Mouse (Mus musculus) hindbrain, embryonic 12.5 days (tissue): ENCODE data around the gene Ado. TPM values are rescaled to one million over a fixed set of nuclear protein-coding genes. Genes with fewer than 3 reads are reported as not detected.

ENCODE experiments used
- ATAC-seq: fragments of 200-750 bp; cut with Nextera tagmentation; 2 replicates; pipeline ENCODE4 v1.8.0; 2017; ENCODE audit warnings: moderate TSS enrichment; ENCODE audit not compliant: low FRiP score
- H3K27ac ChIP-seq: fragments of 300-500 bp; sonication (generic); 2 replicates; pipeline ENCODE4 v1.5.1; 2016; ENCODE audit warnings: mild to moderate bottlenecking
- H3K27me3 ChIP-seq: fragments of 300-500 bp; sonication (generic); 2 replicates; pipeline ENCODE4 v1.6.1; 2016; ENCODE audit warnings: mild to moderate bottlenecking
- H3K36me3 ChIP-seq: fragments of 300-500 bp; sonication (generic); 2 replicates; pipeline ENCODE4 v1.6.1; 2016; ENCODE audit warnings: mild to moderate bottlenecking
- H3K4me1 ChIP-seq: fragments of 300-500 bp; sonication (generic); 2 replicates; pipeline ENCODE4 v1.6.1; 2016
- H3K4me2 ChIP-seq: fragments of 300-500 bp; sonication (generic); replicated peaks from 2 replicates; pipeline ENCODE4 v1.6.1; 2016; ENCODE audit warnings: mild to moderate bottlenecking
- H3K4me3 ChIP-seq: fragments of 300-500 bp; sonication (generic); 2 replicates; pipeline ENCODE4 v1.5.1; 2016; ENCODE audit warnings: mild to moderate bottlenecking
- H3K9ac ChIP-seq: fragments of 300-500 bp; sonication (generic); 2 replicates; pipeline ENCODE4 v1.6.1; 2016; ENCODE audit warnings: mild to moderate bottlenecking, moderate library complexity
- H3K9me3 ChIP-seq: fragments of 300-500 bp; sonication (generic); replicated peaks from 2 replicates; pipeline ENCODE4 v1.6.1; 2016; ENCODE audit warnings: mild to moderate bottlenecking
- WGBS: fragments of 180-500 bp; shearing (Covaris S2); methylation state at CpG from one replicate; pipeline ENCODE4 v1.1.7; 2016; 5-methylcytosine and 5-hydroxymethylcytosine counted together
- polyA plus RNA-seq: library from polyadenylated mRNA; unstranded; fragments of >200 nt; fragmentation: Nextera tagmentation; extraction: Ambion mirVana; gene quantifications from 2 replicates; pipeline ENCODE4 v1.2.1, GENCODE M21; 2016

Gene Ado
- polyA plus RNA-seq = 82.2 and 83.2 TPM in 2 replicates

DNA sequence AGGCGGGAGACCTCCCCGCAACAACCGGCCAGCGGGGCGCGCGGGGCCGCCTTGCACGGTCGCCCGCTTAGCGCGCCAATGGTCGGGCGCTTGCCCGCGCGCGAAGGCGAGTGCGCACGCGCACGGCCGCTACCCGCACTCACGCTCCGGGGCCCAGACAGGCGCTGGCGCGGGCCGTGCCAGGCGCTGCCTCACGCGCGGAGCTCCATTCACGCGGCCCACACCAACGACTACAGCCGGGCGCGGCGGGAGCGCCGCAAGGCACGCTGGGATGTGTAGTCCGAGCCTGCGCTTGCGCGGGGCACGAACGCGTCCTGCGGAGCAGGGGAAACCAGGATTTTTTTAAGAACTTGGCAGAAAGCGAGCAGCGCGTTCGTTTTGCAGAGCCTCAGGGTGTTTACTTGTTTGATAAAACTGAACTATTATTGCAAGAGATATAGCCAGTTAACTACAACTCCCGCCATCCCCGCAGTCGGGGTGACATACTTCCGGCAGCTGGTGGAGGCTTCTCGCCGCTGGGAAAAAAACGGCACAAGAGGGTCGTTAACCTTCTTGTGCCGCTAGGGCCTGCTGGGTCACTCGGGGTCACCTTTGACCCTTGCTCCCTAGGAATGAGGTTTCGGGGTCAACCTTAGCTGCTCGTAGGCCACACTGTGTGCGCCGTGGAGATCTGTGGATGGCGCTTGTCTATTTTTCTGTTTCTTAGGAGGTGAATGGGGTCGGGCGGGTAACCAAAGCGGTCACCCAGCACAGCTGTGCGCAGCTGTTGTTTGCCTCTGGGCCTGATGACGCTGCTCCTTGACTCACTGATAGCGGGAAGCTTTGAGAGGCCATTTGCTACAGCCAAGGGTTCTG, at the start of gene Ado:
TSS of gene Ado (minus strand) at position 79 of the 855 bp plus-strand sequence.
- H3K36me3 ChIP-seq = no peaks in the 10 kb centered on the region
- under 1% methylated on average over 72 of the region's 79 CpGs for WGBS
- H3K27ac ChIP-seq = peak within 1 kb of the TSS; percentile 97
- peak within 1 kb of the TSS; percentile 79 for H3K9ac ChIP-seq
- peaks cover 25% of the 10 kb centered on the region for H3K4me1 ChIP-seq
- ATAC-seq = peak; percentile 97
- peak within 1 kb of the TSS; percentile 66 for H3K4me3 ChIP-seq
- H3K4me2 ChIP-seq = peak within 1 kb of the TSS; percentile 93
- H3K9me3 ChIP-seq = no peaks in the 10 kb centered on the region
- peaks cover 8% of the 10 kb centered on the region; the same call in 1 of the 2 replicates for H3K27me3 ChIP-seq

DNA sequence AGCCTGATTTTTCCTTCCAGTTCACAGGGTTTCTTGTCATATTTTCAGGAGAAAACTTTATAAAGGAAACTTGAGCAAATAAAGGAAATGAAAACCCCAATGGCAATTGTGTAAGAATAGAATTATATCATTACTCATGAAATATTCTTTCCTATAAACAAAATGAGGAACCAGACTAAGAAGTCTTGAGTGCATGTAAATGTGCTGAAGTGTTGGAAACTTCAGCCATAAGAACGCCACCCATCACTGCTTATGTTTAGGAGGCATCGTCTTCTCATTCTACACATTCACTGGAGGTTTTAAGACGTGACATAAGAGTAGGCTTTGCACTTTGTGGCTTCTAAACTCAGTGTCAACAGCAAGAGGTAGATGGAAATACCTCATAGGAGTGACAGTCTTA, 46.5 kb upstream of the Ado start:
- Histone ChIP-seq H3K9me3 (no peaks in the 10 kb centered on the region), H3K4me1 (no peaks in the 10 kb centered on the region), H3K4me3 (no peak overlapping the region), H3K4me2 (no peak overlapping the region), H3K27me3 (no peaks in the 10 kb centered on the region), H3K9ac (no peak overlapping the region), H3K27ac (no peak overlapping the region), H3K36me3 (no peaks in the 10 kb centered on the region)
- no peak for ATAC-seq
- WGBS = 86% methylated on average over 3 of the region's 3 CpGs

DNA sequence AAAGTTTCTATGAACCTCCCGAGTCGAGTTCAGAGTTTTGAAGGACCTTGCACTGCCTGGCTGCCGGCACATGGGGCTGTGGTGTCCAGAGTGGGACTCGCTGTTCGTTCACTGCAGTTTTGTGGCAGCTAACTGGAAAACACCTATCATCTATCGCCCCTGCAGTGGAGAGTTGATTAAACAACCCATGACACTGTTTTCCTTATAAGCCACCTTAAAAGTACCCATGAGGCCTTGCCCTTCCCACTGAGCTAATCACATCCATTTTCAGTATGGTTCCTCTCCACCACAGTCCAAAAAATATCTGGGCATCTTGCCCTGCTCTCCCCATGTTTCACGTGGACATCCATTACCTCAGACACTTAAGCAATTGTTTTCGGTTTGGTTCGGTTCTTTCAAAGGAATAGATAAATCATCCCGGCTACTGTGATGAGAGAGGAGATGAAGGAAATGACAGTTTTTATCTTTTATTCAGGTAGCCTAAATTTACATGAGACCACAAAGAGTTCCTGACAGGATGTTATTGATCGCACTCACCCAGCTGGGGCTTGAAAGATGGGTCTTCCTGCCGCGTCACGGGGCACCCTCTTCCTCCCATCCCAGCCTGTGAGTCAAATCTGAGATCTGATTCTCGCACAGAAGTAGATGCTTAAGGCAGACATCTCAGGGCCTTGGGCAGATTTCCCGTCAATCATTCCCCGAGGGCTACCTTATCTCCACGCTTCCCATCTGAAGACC, 37.3 kb upstream of the Ado start:
- no peak overlapping the region for H3K27ac ChIP-seq
- ATAC-seq = no peak
- WGBS = 81% methylated on average over 18 of the region's 18 CpGs

DNA sequence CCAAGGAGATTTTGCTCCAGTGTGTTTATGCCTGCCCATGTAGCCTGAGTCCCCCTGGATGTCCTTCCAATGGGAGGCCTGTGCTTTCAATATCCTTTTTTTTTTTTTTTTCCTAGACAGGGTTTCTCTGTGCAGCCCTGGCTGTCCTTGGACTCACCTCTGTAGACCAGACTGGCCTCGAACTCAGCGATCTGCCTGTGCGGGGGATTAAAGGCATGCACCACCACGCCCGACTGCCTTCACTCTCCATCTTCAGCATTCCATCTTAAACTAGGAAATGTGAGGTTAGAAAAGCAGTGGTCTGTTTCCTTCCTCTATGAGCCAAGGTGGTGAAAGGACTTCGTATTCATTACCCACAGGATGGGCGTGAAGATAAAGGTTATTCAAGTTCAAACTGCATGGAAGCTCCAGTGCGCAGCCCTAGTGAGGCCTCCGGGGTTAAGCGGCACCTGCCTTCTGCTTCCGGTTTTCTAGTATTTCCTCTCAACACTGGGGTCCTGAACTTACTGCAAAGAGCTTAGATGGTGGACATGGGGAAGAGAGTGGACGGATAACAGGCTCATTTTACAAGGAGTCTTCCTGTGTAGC, 33.0 kb upstream of the Ado start:
- Histone ChIP-seq H3K4me2 (no peak overlapping the region), H3K9ac (no peak overlapping the region), H3K27ac (no peak overlapping the region), H3K9me3 (no peaks in the 10 kb centered on the region), H3K4me3 (no peak overlapping the region), H3K4me1 (0 out of 2 replicates have a peak, but pooled peaks cover 5% of the 10 kb centered on the region), H3K36me3 (no peaks in the 10 kb centered on the region), H3K27me3 (no peaks in the 10 kb centered on the region)
- WGBS = 81% methylated on average over 12 of the region's 12 CpGs
- no peak for ATAC-seq

More for the DNA sequence above, 37.3 kb upstream of the Ado start:
- H3K9me3 ChIP-seq = no peaks in the 10 kb centered on the region
- H3K4me2 ChIP-seq = no peak overlapping the region
- H3K27me3 ChIP-seq = no peaks in the 10 kb centered on the region
- H3K4me3 ChIP-seq = no peak overlapping the region
- no peaks in the 10 kb centered on the region for H3K36me3 ChIP-seq
- H3K9ac ChIP-seq = no peak overlapping the region
- H3K4me1 ChIP-seq = 0 out of 2 replicates have a peak, but pooled peaks cover 5% of the 10 kb centered on the region

GRCm38 (mm10) chr10:67579830-67580229, 31.1 kb upstream of the Ado start:
- Histone ChIP-seq H3K27me3 (no peaks in the 10 kb centered on the region), H3K4me2 (no peak overlapping the region), H3K9me3 (no peaks in the 10 kb centered on the region), H3K4me1 (0 out of 2 replicates have a peak, but pooled peaks cover 2% of the 10 kb centered on the region), H3K9ac (no peak overlapping the region), H3K36me3 (no peaks in the 10 kb centered on the region), H3K27ac (no peak overlapping the region), H3K4me3 (no peak overlapping the region)
- 96% methylated on average over 4 of the region's 4 CpGs for WGBS
- ATAC-seq = no peak

- H3K4me1 ChIP-seq = no peaks in the 10 kb centered on the region
- no peaks in the 10 kb centered on the region for H3K36me3 ChIP-seq
- 56% methylated on average over 8 of the region's 8 CpGs for WGBS
- no peak overlapping the region for H3K27ac ChIP-seq
- no peak overlapping the region for H3K9ac ChIP-seq
- no peaks in the 10 kb centered on the region; the same call in 1 of the 2 replicates for H3K27me3 ChIP-seq
- H3K9me3 ChIP-seq = no peaks in the 10 kb centered on the region
- H3K4me2 ChIP-seq = no peak overlapping the region
- ATAC-seq = no peak
- H3K4me3 ChIP-seq = no peak overlapping the region
These were observed 24.6 kb upstream of the Ado start for GRCm38 (mm10) chr10:67573310-67573709.

- no peaks in the 10 kb centered on the region for H3K36me3 ChIP-seq
- H3K9ac ChIP-seq = no peak overlapping the region
- no peaks in the 10 kb centered on the region for H3K9me3 ChIP-seq
- H3K4me3 ChIP-seq = no peak overlapping the region
- no peak for ATAC-seq
- no peaks in the 10 kb centered on the region for H3K4me1 ChIP-seq
- no peak overlapping the region for H3K4me2 ChIP-seq
- no peaks in the 10 kb centered on the region; the same call in 1 of the 2 replicates for H3K27me3 ChIP-seq
- no peak overlapping the region for H3K27ac ChIP-seq
- 95% methylated on average over 14 of the region's 14 CpGs for WGBS
These were observed 22.7 kb upstream of the Ado start for GRCm38 (mm10) chr10:67571443-67571842.

GRCm38 (mm10) chr10:67569539-67569938, 20.8 kb upstream of the Ado start:
- no peaks in the 10 kb centered on the region for H3K36me3 ChIP-seq
- H3K4me3 ChIP-seq = no peak overlapping the region
- no peak for ATAC-seq
- H3K4me2 ChIP-seq = no peak overlapping the region
- no peak overlapping the region for H3K9ac ChIP-seq
- peaks cover 7% of the 10 kb centered on the region for H3K27me3 ChIP-seq
- no peaks in the 10 kb centered on the region for H3K4me1 ChIP-seq
- H3K9me3 ChIP-seq = no peaks in the 10 kb centered on the region
- no peak overlapping the region for H3K27ac ChIP-seq
- WGBS = 89% methylated on average over 7 of the region's 7 CpGs

- Histone ChIP-seq H3K36me3 (no peaks in the 10 kb centered on the region), H3K9me3 (no peaks in the 10 kb centered on the region), H3K27ac (no peak overlapping the region), H3K4me2 (no peak overlapping the region), H3K4me3 (no peak overlapping the region), H3K27me3 (peaks cover 36% of the 10 kb centered on the region), H3K9ac (no peak overlapping the region), H3K4me1 (no peaks in the 10 kb centered on the region)
- 66% methylated on average over 8 of the region's 8 CpGs for WGBS
- ATAC-seq = no peak
These were observed 17.3 kb upstream of the Ado start for GRCm38 (mm10) chr10:67566104-67566503.

DNA sequence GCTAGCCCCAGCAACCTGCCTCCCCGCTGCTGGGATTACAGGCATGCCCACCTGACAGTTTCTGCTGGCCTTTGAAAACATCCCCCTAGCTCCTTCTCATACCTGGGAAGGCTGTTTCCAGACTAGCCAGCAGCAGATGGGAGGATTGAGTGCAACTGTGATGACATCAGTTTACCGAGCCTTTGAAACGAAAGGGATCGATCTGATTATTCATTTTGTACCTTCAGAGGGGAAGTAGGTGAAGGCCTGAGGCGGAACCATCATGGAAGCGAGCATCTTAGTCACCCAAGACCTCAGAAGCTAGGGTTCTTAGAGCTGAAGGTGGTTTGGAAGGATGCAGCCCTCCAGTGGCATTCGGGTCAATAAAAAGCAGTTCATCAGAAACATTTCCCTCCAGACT, 15.8 kb upstream of the Ado start:
- Histone ChIP-seq H3K27me3 (peaks cover 39% of the 10 kb centered on the region), H3K4me2 (no peak overlapping the region), H3K9ac (no peak overlapping the region), H3K27ac (no peak overlapping the region), H3K36me3 (no peaks in the 10 kb centered on the region), H3K4me3 (no peak overlapping the region), H3K4me1 (0 out of 2 replicates have a peak, but pooled peaks cover 3% of the 10 kb centered on the region), H3K9me3 (no peaks in the 10 kb centered on the region)
- WGBS = 93% methylated on average over 7 of the region's 7 CpGs
- ATAC-seq = no peak

- H3K9ac ChIP-seq = no peak overlapping the region
- no peak overlapping the region for H3K4me3 ChIP-seq
- H3K27me3 ChIP-seq = peaks cover 54% of the 10 kb centered on the region
- H3K9me3 ChIP-seq = peaks cover 9% of the 10 kb centered on the region
- no peak overlapping the region for H3K27ac ChIP-seq
- 71% methylated on average over 1 of the region's 1 CpGs for WGBS
- no peak for ATAC-seq
- H3K36me3 ChIP-seq = no peaks in the 10 kb centered on the region
- H3K4me2 ChIP-seq = no peak overlapping the region
- H3K4me1 ChIP-seq = 0 out of 2 replicates have a peak, but pooled peaks cover 3% of the 10 kb centered on the region
These were observed 12.4 kb upstream of the Ado start for GRCm38 (mm10) chr10:67561185-67561584.

GRCm38 (mm10) chr10:67559765-67560394, 11.1 kb upstream of the Ado start:
- H3K4me2 ChIP-seq = no peak overlapping the region

More at GRCm38 (mm10) chr10:67559765-67560394, 11.1 kb upstream of the Ado start:
- H3K9me3 ChIP-seq = peaks cover 9% of the 10 kb centered on the region
- no peak overlapping the region for H3K27ac ChIP-seq
- 0 out of 2 replicates have a peak, but pooled peaks cover 3% of the 10 kb centered on the region for H3K4me1 ChIP-seq
- no peak overlapping the region for H3K9ac ChIP-seq
- peak; percentile 73 for ATAC-seq
- peaks cover 49% of the 10 kb centered on the region for H3K27me3 ChIP-seq
- WGBS = 47% methylated on average over 13 of the region's 13 CpGs
- no peak overlapping the region for H3K4me3 ChIP-seq
- no peaks in the 10 kb centered on the region for H3K36me3 ChIP-seq
